Mouse (Mus musculus) CH12.LX (cell line): ENCODE measurements around the gene Rtkn2. TPM values are rescaled to one million over a fixed set of nuclear protein-coding genes. Genes with fewer than 3 reads are reported as not detected.

Experiments
- DNase-seq: peaks from one replicate; pipeline ENCODE4 v3.0.0-alpha.2; 2013; ENCODE audit errors: extremely low read depth
- H3K27ac ChIP-seq: 2 replicates; pipeline ENCODE4 v1.5.1; 2012; ENCODE audit warnings: low read depth, mild to moderate bottlenecking, control low read depth, moderate library complexity; ENCODE audit not compliant: insufficient read depth
- H3K27me3 ChIP-seq: replicated peaks from 2 replicates; pipeline ENCODE3; 2012; ENCODE audit warnings: inconsistent platforms
- H3K36me3 ChIP-seq, 2 experiments: replicated peaks in 1 of 2; 2 replicates each; pipeline versions ENCODE3 to v1.6.1; 2012; ENCODE audit warnings: inconsistent platforms in 1 of 2, low read length in 1 of 2, mild to moderate bottlenecking in 1 of 2, mixed read lengths in 1 of 2, moderate library complexity in 1 of 2; ENCODE audit not compliant: control insufficient read depth in 1 of 2, insufficient read depth in 1 of 2
- H3K4me1 ChIP-seq, 2 experiments: 2 replicates each; pipeline ENCODE4 v1.6.1; 2012; ENCODE audit warnings: inconsistent platforms in 1 of 2, moderate library complexity in 1 of 2; ENCODE audit not compliant: insufficient read depth in 2 of 2, control insufficient read depth in 1 of 2
- H3K4me2 ChIP-seq: 2 replicates; pipeline ENCODE4 v1.6.1; 2012; ENCODE audit warnings: low read depth, mild to moderate bottlenecking, control low read depth; ENCODE audit not compliant: poor library complexity, insufficient read depth, severe bottlenecking
- H3K4me3 ChIP-seq, 3 experiments: fragments of 150-350 bp in 1 of 3; sonication (generic) in 1 of 3; replicated peaks in 1 of 3; 2 replicates each; pipeline versions ENCODE3 to v1.5.1; 2011 to 2012; ENCODE audit warnings: low read depth in 2 of 3, low read length in 2 of 3, mild to moderate bottlenecking in 2 of 3, moderate library complexity in 2 of 3, control low read depth in 1 of 3, improper control_type of control experiment in 1 of 3, inconsistent platforms in 1 of 3, mixed read lengths in 1 of 3; ENCODE audit not compliant: poor library complexity in 1 of 3
- H3K79me2 ChIP-seq: replicated peaks from 2 replicates; pipeline ENCODE4 v1.6.1; 2012; ENCODE audit warnings: mild to moderate bottlenecking, moderate library complexity; ENCODE audit not compliant: control insufficient read depth, poor library complexity, insufficient read depth, severe bottlenecking; ENCODE audit errors: extremely low read depth
- H3K9ac ChIP-seq: 2 replicates; pipeline ENCODE4 v1.6.1; 2012; ENCODE audit warnings: low read depth, mild to moderate bottlenecking, control low read depth, moderate library complexity; ENCODE audit not compliant: insufficient read depth
- H3K9me3 ChIP-seq: replicated peaks from 2 replicates; pipeline ENCODE3; 2012; ENCODE audit warnings: low read length, inconsistent platforms, mixed read lengths
- CHD2 ChIP-seq: IDR thresholded peaks from 2 replicates; pipeline ENCODE4 v1.6.1; 2011; ENCODE audit warnings: low read length, improper control_type of control experiment
- CTCF ChIP-seq, 2 experiments: IDR thresholded peaks in 1 of 2; conservative IDR thresholded peaks in 1 of 2; 2 replicates each; pipeline ENCODE4 v1.5.1; 2011 to 2012; ENCODE audit warnings: low read depth in 2 of 2, low read length in 2 of 2, improper control_type of control experiment in 1 of 2, inconsistent platforms in 1 of 2, mild to moderate bottlenecking in 1 of 2, moderate library complexity in 1 of 2
- E2F4 ChIP-seq: IDR thresholded peaks from 2 replicates; pipeline ENCODE4 v1.6.1; 2011; ENCODE audit warnings: low read depth, low read length, improper control_type of control experiment; ENCODE audit not compliant: insufficient replicate concordance
- ELF1 ChIP-seq: IDR thresholded peaks from 2 replicates; pipeline ENCODE4 v1.6.1; 2014; ENCODE audit warnings: low read depth, mild to moderate bottlenecking, inconsistent platforms, low read length, improper control_type of control experiment
- EP300 ChIP-seq: IDR thresholded peaks from 2 replicates; pipeline ENCODE4 v1.6.1; 2011; ENCODE audit warnings: low read length, improper control_type of control experiment
- ETS1 ChIP-seq: conservative IDR thresholded peaks from 2 replicates; pipeline ENCODE4 v1.6.1; 2012; ENCODE audit warnings: low read depth, mild to moderate bottlenecking, inconsistent platforms, low read length, improper control_type of control experiment, moderate library complexity
- HCFC1 ChIP-seq: IDR thresholded peaks from 2 replicates; pipeline ENCODE4 v1.6.1; 2012; ENCODE audit warnings: low read depth, mild to moderate bottlenecking, inconsistent platforms, low read length, improper control_type of control experiment
- JUND ChIP-seq: conservative IDR thresholded peaks from 2 replicates; pipeline ENCODE4 v1.6.1; 2011; ENCODE audit warnings: low read depth, low read length, improper control_type of control experiment
- MYC ChIP-seq: IDR thresholded peaks from 2 replicates; pipeline ENCODE4 v1.6.1; 2011; ENCODE audit warnings: low read depth, mild to moderate bottlenecking, improper control_type of control experiment, low read length
- NELFE ChIP-seq: IDR thresholded peaks from 2 replicates; pipeline ENCODE4 v1.6.1; 2011; ENCODE audit warnings: low read depth, low read length, improper control_type of control experiment
- NRF1 ChIP-seq: IDR thresholded peaks from 2 replicates; pipeline ENCODE4 v1.6.1; 2014; ENCODE audit warnings: low read depth, mild to moderate bottlenecking, inconsistent platforms, low read length, improper control_type of control experiment, moderate library complexity
- PAX5 ChIP-seq: IDR thresholded peaks from 2 replicates; pipeline ENCODE4 v1.6.1; 2012; ENCODE audit warnings: low read length, inconsistent platforms, mixed read lengths
- POLR2A ChIP-seq: IDR thresholded peaks from 2 replicates; pipeline ENCODE4 v1.6.1; 2011; ENCODE audit warnings: low read depth, mild to moderate bottlenecking, improper control_type of control experiment, low read length
- POLR2AphosphoS2 ChIP-seq: IDR thresholded peaks from 2 replicates; pipeline ENCODE4 v1.6.1; 2011; ENCODE audit warnings: low read depth, low read length, improper control_type of control experiment
- RAD21 ChIP-seq: IDR thresholded peaks from 2 replicates; pipeline ENCODE4 v1.6.1; 2011; ENCODE audit warnings: low read depth, mild to moderate bottlenecking, low read length, improper control_type of control experiment, moderate library complexity
- SMC3 ChIP-seq: IDR thresholded peaks from 2 replicates; pipeline ENCODE4 v1.6.1; 2011; ENCODE audit warnings: low read depth, low read length, improper control_type of control experiment
- TBP ChIP-seq: conservative IDR thresholded peaks from 2 replicates; pipeline ENCODE4 v1.6.1; 2011; ENCODE audit warnings: low read depth, low read length, improper control_type of control experiment
- TCF12 ChIP-seq: IDR thresholded peaks from 2 replicates; pipeline ENCODE4 v1.6.1; 2014; ENCODE audit warnings: low read depth, mild to moderate bottlenecking, inconsistent platforms, low read length, improper control_type of control experiment
- USF1 ChIP-seq: IDR thresholded peaks from 2 replicates; pipeline ENCODE4 v1.6.1; 2014; ENCODE audit warnings: low read depth, mild to moderate bottlenecking, inconsistent platforms, low read length, improper control_type of control experiment
- USF2 ChIP-seq: conservative IDR thresholded peaks from 2 replicates; pipeline ENCODE4 v1.6.1; 2011; ENCODE audit warnings: low read depth, low read length, improper control_type of control experiment
- ZC3H11A ChIP-seq: IDR thresholded peaks from 2 replicates; pipeline ENCODE4 v1.6.1; 2012; ENCODE audit warnings: low read depth, mild to moderate bottlenecking, inconsistent platforms, low read length, improper control_type of control experiment
- ZKSCAN1 ChIP-seq: IDR thresholded peaks from 2 replicates; pipeline ENCODE4 v1.6.1; 2012; ENCODE audit warnings: low read depth, inconsistent platforms, low read length, improper control_type of control experiment, borderline replicate concordance
- ZMIZ1 ChIP-seq: IDR thresholded peaks from 2 replicates; pipeline ENCODE4 v1.6.1; 2012; ENCODE audit warnings: low read depth, mild to moderate bottlenecking, inconsistent platforms, low read length, improper control_type of control experiment
- ZNF384 ChIP-seq: IDR thresholded peaks from 2 replicates; pipeline ENCODE4 v1.6.1; 2012; ENCODE audit warnings: low read depth, low read length, improper control_type of control experiment, inconsistent platforms
- dilution Hi-C: fragments of 300-500 bp; cut with MboI; formaldehyde crosslinking; loops from 2 replicates; pipeline ENCODE4 v1.14.3; 2020; ENCODE audit warnings: low sequenced_read_pairs; ENCODE audit not compliant: extremely low pct_unique_long_range_greater_than_20kb, extremely low pct_ligation_motif_present
- in situ Hi-C: fragments of 300-500 bp; cut with MboI; formaldehyde crosslinking; loops from 3 replicates; pipeline ENCODE4 v1.14.3; 2019; ENCODE audit warnings: low sequenced_read_pairs, low pct_ligation_motif_present, low pct_unique_long_range_greater_than_20kb, mixed read lengths
- polyA plus RNA-seq: library from polyadenylated mRNA; unstranded; fragments of >175 nt; gene quantifications from 2 replicates; pipeline ENCODE4 v1.2.1, GENCODE M21; 2012; ENCODE audit warnings: low read depth; ENCODE audit not compliant: insufficient read length
- total RNA-seq, 2 experiments: library from RNA; depleted of rRNA; stranded (reverse); fragments of 300-350 nt in 1 of 2; fragments of >200 nt in 1 of 2; gene quantifications; 2 replicates each; pipeline ENCODE4 v1.2.3; 2012 to 2014

Gene Rtkn2
- total and polyA plus RNA-seq, 3 experiments = 0.59 to 0.93 (median 0.59) TPM

DNA sequence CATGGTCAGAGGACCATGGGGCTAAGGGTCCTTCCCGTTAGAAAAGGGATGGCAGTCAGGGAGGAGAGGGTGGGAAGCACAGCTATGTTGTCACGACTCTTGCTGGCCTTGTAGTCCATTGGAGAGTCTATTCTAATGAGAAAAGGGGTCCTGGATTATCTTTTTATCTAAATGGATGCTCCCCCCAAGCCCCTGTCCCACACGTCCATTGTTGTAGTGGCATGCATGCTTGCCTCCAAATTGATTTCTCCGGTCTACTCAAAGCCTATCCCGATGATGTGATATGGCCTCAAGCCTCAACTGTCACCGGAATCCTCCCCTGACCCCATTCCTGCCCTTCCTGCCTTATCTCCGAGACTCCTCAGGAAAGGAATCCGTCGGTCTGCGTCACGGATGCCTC, 111.6 kb downstream of the Rtkn2 start:
- TF ChIP-seq NELFE (no peak), ZMIZ1 (no peak), JUND (no peak), NRF1 (no peak), TCF12 (no peak), HCFC1 (no peak), USF2 (no peak), SMC3 (no peak), POLR2AphosphoS2 (no peak), POLR2A (no peak), EP300 (no peak), USF1 (no peak), PAX5 (no peak), CTCF (conservative IDR thresholded peaks at IDR 0.05 in 1 of 2, IDR thresholded peaks at IDR 0.05 in 1 of 2; ENCODE audit: low read depth in 2 of 2, low read length in 2 of 2) (no peak), RAD21 (no peak), MYC (no peak), CHD2 (no peak)
- no peak overlapping the region for H3K27ac ChIP-seq
- H3K4me1 ChIP-seq = no peaks in the 10 kb centered on the region
- in situ Hi-C loops (no loop called here), dilution Hi-C loops (no loop called here)
- no peak overlapping the region for H3K9ac ChIP-seq
- no peaks in the 10 kb centered on the region for H3K9me3 ChIP-seq
- H3K4me3 ChIP-seq = no peak overlapping the region
- H3K27me3 ChIP-seq = no peaks in the 10 kb centered on the region
- no peak for DNase-seq
- H3K79me2 ChIP-seq = no peaks in the 10 kb centered on the region
- peaks cover 0 to 10% of the 10 kb centered on the region in 2 experiments for H3K36me3 ChIP-seq
- H3K4me2 ChIP-seq = no peak overlapping the region

GRCm38 (mm10) chr10:68091840-68092239, 112.5 kb downstream of the Rtkn2 start:
- Histone ChIP-seq H3K4me3 (no peak overlapping the region), H3K36me3 (peaks cover 8 to 19% of the 10 kb centered on the region in 2 experiments), H3K79me2 (no peaks in the 10 kb centered on the region), H3K4me2 (no peak overlapping the region), H3K27me3 (no peaks in the 10 kb centered on the region), H3K9ac (no peak overlapping the region), H3K4me1 (no peaks in the 10 kb centered on the region), H3K9me3 (no peaks in the 10 kb centered on the region), H3K27ac (no peak overlapping the region)
- TF ChIP-seq ZNF384 (no peak), TBP (no peak), ZKSCAN1 (no peak), E2F4 (no peak), ZC3H11A (no peak), POLR2A (no peak), SMC3 (no peak), ELF1 (no peak), RAD21 (no peak), ETS1 (no peak), CTCF (conservative IDR thresholded peaks at IDR 0.05 in 1 of 2, IDR thresholded peaks at IDR 0.05 in 1 of 2; ENCODE audit: low read depth in 2 of 2, low read length in 2 of 2) (no peak)
- no peak for DNase-seq
- dilution Hi-C loops = no loop called here
- in situ Hi-C loops = no loop called here
